24 mouse cellular contexts compared by ENCODE assay signal in genomic region chr1:157137854-157138241, GRCm38 (mm10). TPM values are rescaled to one million over a fixed set of nuclear protein-coding genes. Genes with fewer than 3 reads are reported as not detected.
DNase-seq lines count a peak whose midpoint lies in the region; ATAC-seq and TF ChIP-seq lines count a peak whose summit lies in the region.
"Had no signal": no experiment of that assay in that cellular context is flagged by ENCODE, and none has a peak within 500 bp of the region (broad histone marks: within the 10 kb centered on the region; RNA-seq: fewer than 3 reads in every experiment).

No protein-coding gene starts in this region.

- no peak overlapping the region for H3K4me3 ChIP-seq in heart, adult 2 months
- H3K4me3 ChIP-seq in lung, embryonic 14.5 days (ENCODE audit: low read depth, low read length), result no peak overlapping the region
- H3K4me3 ChIP-seq: embryonic facial prominence, embryonic 10.5 days; embryonic facial prominence, embryonic 12.5 days; forebrain, embryonic 13.5 days; forebrain, embryonic 15.5 days had no signal

- no peaks in the 10 kb centered on the region for H3K27me3 ChIP-seq in heart, adult 2 months (ENCODE audit: control insufficient read depth, insufficient read depth, low read length)
- no peaks in the 10 kb centered on the region for H3K27me3 ChIP-seq in lung, embryonic 14.5 days (ENCODE audit: insufficient read depth, low read length)
- H3K27me3 ChIP-seq: CH12.LX; embryonic facial prominence, embryonic 12.5 days; forebrain, embryonic 13.5 days; forebrain, embryonic 15.5 days; Patski had no signal

- no peak for TF ChIP-seq EP300 in heart, adult 2 months (IDR thresholded peaks at IDR 0.05; ENCODE audit: insufficient read depth, low read depth, low read length)

- no peak for TF ChIP-seq POLR2A in heart, adult 2 months (IDR thresholded peaks at IDR 0.05; ENCODE audit: insufficient read depth, low read depth, low read length)

- no peak overlapping the region for H3K4me2 ChIP-seq in lung, embryonic 14.5 days
- H3K4me2 ChIP-seq: embryonic facial prominence, embryonic 12.5 days; forebrain, embryonic 13.5 days; forebrain, embryonic 15.5 days had no signal

- TF ChIP-seq CTCF in heart, adult 2 months (IDR thresholded peaks at IDR 0.05), result no peak
- no peak for TF ChIP-seq CTCF in lung, embryonic 14.5 days (IDR thresholded peaks at IDR 0.05; ENCODE audit: low read depth)

- H3K9me3 ChIP-seq in lung, embryonic 14.5 days (ENCODE audit: low read depth, low read length), result no peaks in the 10 kb centered on the region
- H3K9me3 ChIP-seq: embryonic facial prominence, embryonic 10.5 days; embryonic facial prominence, embryonic 12.5 days; forebrain, embryonic 13.5 days; forebrain, embryonic 15.5 days; G1E had no signal

- ATAC-seq in lung, embryonic 14.5 days (ENCODE audit: insufficient read depth), result 0 out of 2 replicates have a peak, but pooled peaks have one; percentile 53
- ATAC-seq: activated CD4-positive, CD25-positive, alpha-beta regulatory T cell, adult 4 months; CD4-positive, CD25-positive, alpha-beta regulatory T cell, adult 4 months; Patski had no signal

- peak; percentile 79 for DNase-seq in heart, adult 11 months
- no peak for DNase-seq in heart, adult 2 months
- DNase-seq in kidney, postnatal 10 days, result peak; percentile 14
- DNase-seq in kidney, adult 18-20 months, result no peak
- DNase-seq in lung, embryonic 14.5 days, result no peak
- DNase-seq in lung, postnatal 10 days, result no peak
- DNase-seq: adrenal gland, adult 8-10 months; adrenal gland, postnatal 14 days; adrenal gland, postnatal 36 days; B cell, adult 2 months had no signal

- no peak overlapping the region for H3K27ac ChIP-seq in heart, adult 2 months
- no peak overlapping the region for H3K27ac ChIP-seq in lung, embryonic 14.5 days (ENCODE audit: low read depth)
- H3K27ac ChIP-seq: embryonic facial prominence, embryonic 10.5 days; embryonic facial prominence, embryonic 12.5 days; forebrain, embryonic 13.5 days; forebrain, embryonic 15.5 days had no signal

- H3K79me2 ChIP-seq in heart, adult 2 months (replicated peaks; ENCODE audit: control insufficient read depth, insufficient read depth, low read length), result no peaks in the 10 kb centered on the region

- H3K9ac ChIP-seq in heart, adult 2 months (ENCODE audit: low read depth, low read length), result no peak overlapping the region
- no peak overlapping the region for H3K9ac ChIP-seq in lung, embryonic 14.5 days
- H3K9ac ChIP-seq: embryonic facial prominence, embryonic 12.5 days; forebrain, embryonic 13.5 days; forebrain, embryonic 15.5 days had no signal

- H3K36me3 ChIP-seq in heart, adult 2 months (ENCODE audit: control insufficient read depth, insufficient read depth, low read length), result no peaks in the 10 kb centered on the region; the same call in 1 of the 2 replicates
- no peaks in the 10 kb centered on the region for H3K36me3 ChIP-seq in lung, embryonic 14.5 days (ENCODE audit: insufficient read depth)
- H3K36me3 ChIP-seq: embryonic facial prominence, embryonic 12.5 days had no signal

- intact Hi-C loops in heart, adult 2 months (cut with DNase I), result loop anchor here (5.0 kb wide), 1 partner anchor 144 kb away; no protein-coding TSS in a partner anchor

- H3K4me1 ChIP-seq in heart, adult 2 months (ENCODE audit: control insufficient read depth, insufficient read depth, low read length), result peaks cover 1% of the 10 kb centered on the region; the same call in 1 of the 2 replicates
- no peaks in the 10 kb centered on the region for H3K4me1 ChIP-seq in lung, embryonic 14.5 days (ENCODE audit: insufficient read depth)
- H3K4me1 ChIP-seq: embryonic facial prominence, embryonic 10.5 days; embryonic facial prominence, embryonic 12.5 days had no signal

- WGBS in heart, adult 2 months, result 76% methylated on average over 1 of the region's 1 CpGs
- WGBS in lung, embryonic 14.5 days, result 66% methylated on average over 1 of the region's 1 CpGs

RNA-seq across cellular contexts. Expression of gene Tex35, which starts 29.4 kb away (rescaled TPM):
- not detected for total RNA-seq in heart, adult 2 months (2021)
- not detected in 2 replicates for polyA plus RNA-seq in heart, adult 2 months (2012; rRNA removed)
- not detected in 2 replicates for polyA plus RNA-seq in lung, embryonic 14.5 days (2014; fragmentation: Nextera tagmentation; extraction: Ambion mirVana)
- total RNA-seq: adrenal gland, adult 18-20 months; adrenal gland, adult 8-10 months; adrenal gland, postnatal 14 days; adrenal gland, postnatal 36 days; G1E had no signal
- polyA plus RNA-seq: cerebellum, adult 2 months; cortical plate, adult 2 months; embryonic facial prominence, embryonic 10.5 days; embryonic facial prominence, embryonic 12.5 days; embryonic facial prominence, embryonic 14.5 days; forebrain, embryonic 11.5 days; forebrain, embryonic 13.5 days; forebrain, embryonic 15.5 days; G1E had no signal

Comparison
In these comparisons a context has a peak if more than half of its experiments do, and no peak if none do; other contexts are left out.
1. DNase-seq: peak in heart, adult 11 months (single experiment) and kidney, postnatal 10 days (single experiment); none in heart, adult 2 months (0 of 2), kidney, adult 18-20 months (single experiment), lung, embryonic 14.5 days (single experiment) and lung, postnatal 10 days (single experiment).